Mouse (Mus musculus) heart, adult 18-20 months (tissue): ENCODE data around the gene Aatk. TPM values are rescaled to one million over a fixed set of nuclear protein-coding genes. Genes with fewer than 3 reads are reported as not detected.

ENCODE experiments used
- DNase-seq, 2 experiments: peaks; one replicate each; pipeline ENCODE4 v3.0.0; 2021 to 2022; ENCODE audit warnings: mixed read lengths in 1 of 2
- long read RNA-seq, 2 experiments: library from polyadenylated mRNA; stranded (forward); transcript quantifications; one replicate each; pipeline ENCODE4 v2.0.0; 2021
- total RNA-seq, 2 experiments: library from RNA; stranded (reverse); gene quantifications; 2 replicates each; pipeline ENCODE4 v1.2.3; 2021

The Aatk gene
- 1 to 10 TPM; 3.8 to 4.3 TPM for total RNA-seq
- long read RNA-seq, experiment 1, partial matches to known transcripts = 1 of 2 reads
- long read RNA-seq, experiment 1, other reads (novel, unspliced or antisense) = 1 of 2 reads
- long read RNA-seq, experiment 2, partial matches to known transcripts = 1 of 1 reads
- long read RNA-seq, experiment 2, other reads (novel, unspliced or antisense) = 0 of 1 reads

DNA sequence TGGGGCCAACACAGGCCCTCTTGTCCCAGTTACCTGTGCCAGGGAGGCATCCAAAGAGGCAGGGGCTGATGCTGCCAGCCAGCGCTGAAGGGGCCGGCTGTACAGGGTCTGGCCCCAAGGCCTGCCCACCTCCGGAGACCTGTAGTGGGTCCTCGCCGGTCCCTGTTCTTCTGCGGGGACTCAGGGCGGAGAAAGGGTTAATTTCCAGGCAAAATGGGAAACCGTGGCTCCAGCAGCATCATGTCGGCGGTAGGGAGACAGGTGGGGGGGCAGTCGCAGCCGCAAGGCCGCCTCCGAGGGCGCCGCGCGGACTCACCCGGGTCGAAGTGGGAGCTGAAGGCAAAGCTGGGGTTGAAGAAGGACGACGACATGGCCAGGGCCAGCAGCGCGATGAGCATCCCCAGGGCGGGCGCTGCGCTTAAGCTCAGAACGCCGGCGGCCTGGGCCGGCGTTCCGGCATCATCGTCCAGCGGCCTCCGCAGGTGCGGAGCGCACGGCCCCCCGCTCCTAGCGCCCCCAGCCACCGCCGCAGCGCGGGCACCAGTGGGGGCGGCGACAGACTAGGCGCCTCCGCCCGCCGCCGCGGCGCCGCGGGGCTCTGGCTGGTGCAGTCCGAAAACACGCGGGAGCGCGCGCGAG lies at the start of gene Aatk:
TSS of gene Aatk (minus strand) at position 615 of the 639 bp plus-strand sequence.
- DNase-seq = peak in 1 of 2 experiments; percentile 44

DNA sequence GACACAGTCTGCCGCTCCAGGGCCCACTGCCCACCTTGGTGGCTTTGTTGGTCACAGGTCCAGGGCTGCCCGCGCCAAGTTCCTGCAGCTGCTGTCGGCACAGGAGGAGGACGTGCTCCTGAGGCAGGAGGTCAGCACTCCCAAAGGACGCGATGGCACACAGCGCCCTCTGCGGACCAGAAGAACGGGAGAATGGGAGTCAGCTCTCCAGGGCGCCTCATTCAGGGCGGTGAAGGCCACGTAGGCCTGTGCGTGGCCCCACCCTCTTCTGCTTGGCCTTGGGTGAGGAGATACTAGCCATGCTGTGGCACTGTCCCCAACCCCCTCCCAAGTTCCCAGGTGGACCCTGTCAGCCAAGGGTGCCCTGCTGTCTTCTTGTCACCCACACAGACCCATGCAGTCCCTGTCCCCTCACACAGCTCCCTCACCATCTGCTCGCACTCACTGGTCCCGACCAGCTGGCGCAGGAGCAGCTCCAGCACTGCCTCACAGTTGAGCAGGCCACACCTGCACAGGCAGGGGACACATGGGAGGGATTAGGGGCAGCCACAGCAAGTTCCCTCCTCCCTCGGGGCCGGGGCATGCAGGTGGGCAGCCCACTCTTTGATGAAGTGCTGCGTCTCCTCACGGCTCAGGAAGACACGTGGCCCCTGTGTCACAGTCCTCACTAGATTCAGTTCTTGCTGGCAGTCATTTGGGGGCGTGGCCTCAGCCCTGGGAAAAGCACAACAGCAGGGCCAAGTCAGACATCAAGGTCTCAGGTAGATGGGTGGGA lies 46.0 kb upstream of the Aatk start:
- no peak for DNase-seq

DNA sequence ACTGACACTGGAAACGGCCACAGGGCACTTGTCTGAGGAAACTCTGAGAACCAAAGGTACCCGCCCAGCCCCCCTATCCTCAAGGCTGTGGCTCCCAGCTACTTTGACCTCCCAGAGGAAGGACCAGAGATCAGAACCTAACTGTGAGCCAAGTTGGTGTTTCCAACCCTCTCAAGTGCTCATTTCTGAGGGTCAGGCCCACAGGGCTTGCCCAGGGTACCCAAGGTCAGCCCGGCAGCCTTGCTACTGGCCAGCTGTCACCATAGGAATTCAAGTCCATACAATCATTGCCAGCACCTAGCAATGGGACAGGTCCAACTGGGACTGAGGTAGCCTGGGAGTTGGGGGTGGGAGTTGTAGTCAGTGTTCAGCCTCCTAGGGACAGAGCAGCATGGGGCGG lies 43.7 kb upstream of the Aatk start:
- no peak for DNase-seq

- peak; percentile 99 for DNase-seq
Observed at GRCm38 (mm10) chr11:120086702-120087152, 39.8 kb upstream of the Aatk start, which contains the start of gene Cep131. TSS of gene Cep131 (minus strand) at chr11:120086827.

DNA sequence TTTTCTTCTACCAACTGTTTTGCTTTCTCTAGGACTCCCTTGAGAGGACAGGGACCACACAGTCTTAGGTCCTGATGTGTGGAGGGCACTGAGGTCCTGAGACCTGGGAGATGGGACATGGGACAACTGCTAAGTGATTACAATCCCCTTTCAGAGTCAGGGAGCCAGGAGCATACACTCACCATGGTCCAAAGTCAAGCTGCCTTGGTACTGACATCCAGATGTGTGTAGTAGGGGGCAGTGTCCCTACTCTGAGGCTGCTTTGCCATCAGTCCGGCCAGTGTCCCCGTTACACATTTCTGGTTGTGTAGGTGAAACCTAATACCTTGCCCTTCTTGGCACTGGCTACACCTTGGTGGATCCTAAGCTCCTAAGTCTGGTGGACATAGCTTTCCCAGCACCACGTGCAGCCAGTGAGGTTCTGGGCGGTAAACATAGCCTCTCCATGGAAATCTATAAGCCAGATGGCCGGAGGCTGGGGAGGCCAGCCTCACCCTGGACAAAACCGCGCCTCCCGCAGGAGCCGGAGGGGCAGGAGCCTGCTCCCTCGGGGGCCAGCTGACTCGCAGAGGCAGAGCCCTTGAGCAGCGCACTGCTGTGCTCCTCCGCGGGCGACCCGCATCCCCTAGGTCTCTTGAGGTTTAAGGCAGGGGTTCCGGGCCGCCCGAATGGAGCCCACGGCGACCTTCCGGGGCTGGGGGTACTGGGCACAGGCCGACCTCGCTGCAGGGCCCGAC lies 39.1 kb upstream of the Aatk start:
- DNase-seq = peak; percentile 43 to 55

GRCm38 (mm10) chr11:120080282-120080681 lies 33.3 kb upstream of the Aatk start:
- no peak for DNase-seq

GRCm38 (mm10) chr11:120076191-120076590 lies 29.2 kb upstream of the Aatk start:
- DNase-seq = no peak

GRCm38 (mm10) chr11:120072986-120073647 lies 26.1 kb upstream of the Aatk start:
- no peak for DNase-seq

- DNase-seq = no peak
Observed at GRCm38 (mm10) chr11:120071731-120072320, 24.9 kb upstream of the Aatk start.

DNA sequence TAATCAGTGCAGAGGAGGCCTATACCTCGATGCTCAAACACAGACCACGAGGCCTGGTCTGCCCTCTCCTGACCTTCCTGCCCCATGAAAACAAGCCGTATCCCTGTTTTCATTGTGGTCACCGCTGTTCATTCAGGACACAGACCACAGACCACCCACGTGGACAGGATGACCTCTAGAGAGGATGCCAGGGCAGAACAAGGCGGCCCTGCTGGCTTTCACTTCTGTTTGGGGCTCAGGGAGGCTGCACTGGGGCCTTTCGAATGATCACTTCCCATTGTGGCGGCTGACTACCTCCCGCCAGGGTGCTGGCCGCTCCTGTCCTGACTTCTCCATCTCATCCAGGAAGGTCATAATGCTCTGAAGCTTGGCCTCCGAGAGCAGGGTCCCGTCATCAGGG lies 24.1 kb upstream of the Aatk start:
- no peak for DNase-seq

- DNase-seq = no peak
Observed at GRCm38 (mm10) chr11:120070286-120070930, 23.4 kb upstream of the Aatk start.

DNA sequence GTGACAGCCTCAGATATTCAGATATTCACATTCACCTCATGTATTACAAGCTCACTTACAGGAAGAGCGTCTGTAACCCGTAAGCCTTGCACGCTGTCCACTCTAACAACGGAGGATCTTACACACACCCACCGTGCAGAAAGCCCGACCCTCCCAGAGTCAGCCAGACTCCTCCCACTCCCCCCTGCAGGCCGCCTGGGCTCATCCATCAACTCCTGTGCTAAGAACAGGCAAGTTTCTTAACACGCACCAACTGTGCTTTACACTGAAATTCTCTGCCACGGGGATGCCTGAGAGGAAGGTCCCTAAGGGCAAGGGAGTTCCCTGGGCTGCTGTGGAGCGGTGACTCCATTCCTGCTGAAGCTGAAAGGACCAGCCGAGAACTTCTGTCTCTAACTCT lies 22.3 kb upstream of the Aatk start:
- DNase-seq = no peak

- no peak for DNase-seq
Observed at GRCm38 (mm10) chr11:120067834-120068233, 20.9 kb upstream of the Aatk start.

DNA sequence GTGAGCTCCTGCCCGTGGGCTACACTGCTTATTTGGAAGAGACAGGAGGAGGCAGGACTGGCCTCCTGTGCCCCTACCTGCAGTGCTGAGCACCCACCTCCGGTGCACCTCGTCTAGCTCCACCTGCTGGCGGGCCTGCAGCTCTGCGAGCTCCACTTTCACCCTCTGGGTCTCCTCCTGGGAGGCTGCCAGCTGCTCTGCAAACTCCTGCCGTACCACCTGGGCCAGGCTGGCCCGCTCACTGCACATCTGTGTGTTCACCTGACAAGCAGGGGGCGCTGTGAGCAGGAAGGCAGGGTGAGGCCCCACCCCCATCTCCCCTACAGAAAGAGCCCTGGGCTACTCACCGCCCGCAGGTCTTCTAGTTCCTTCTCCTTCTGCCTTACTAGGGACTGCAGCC lies 18.3 kb upstream of the Aatk start:
- peak; percentile 42 to 71 for DNase-seq

- no peak for DNase-seq
Observed at GRCm38 (mm10) chr11:120064668-120065040, 17.7 kb upstream of the Aatk start.

- no peak for DNase-seq
Observed at GRCm38 (mm10) chr11:120064006-120064667, 17.2 kb upstream of the Aatk start.

DNA sequence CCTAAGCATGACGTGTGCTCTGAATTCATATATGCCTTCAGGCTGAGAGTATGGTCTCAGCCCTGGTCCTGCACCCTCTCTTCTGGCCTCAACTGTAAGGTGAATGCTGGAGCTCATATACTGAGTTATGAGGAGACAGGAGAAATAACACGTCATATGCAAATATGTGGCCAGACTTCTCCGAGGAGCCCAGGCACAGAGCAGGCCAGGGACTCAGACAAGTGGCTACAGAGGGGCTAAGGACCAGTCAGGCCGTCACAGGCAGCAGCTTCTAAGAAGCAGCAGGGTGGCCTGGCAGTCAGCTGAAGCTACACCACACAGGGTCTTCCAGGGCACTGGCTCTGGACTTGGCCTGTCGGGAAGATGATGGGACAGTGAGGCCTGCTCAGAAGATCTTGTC lies 16.4 kb upstream of the Aatk start:
- no peak for DNase-seq

DNA sequence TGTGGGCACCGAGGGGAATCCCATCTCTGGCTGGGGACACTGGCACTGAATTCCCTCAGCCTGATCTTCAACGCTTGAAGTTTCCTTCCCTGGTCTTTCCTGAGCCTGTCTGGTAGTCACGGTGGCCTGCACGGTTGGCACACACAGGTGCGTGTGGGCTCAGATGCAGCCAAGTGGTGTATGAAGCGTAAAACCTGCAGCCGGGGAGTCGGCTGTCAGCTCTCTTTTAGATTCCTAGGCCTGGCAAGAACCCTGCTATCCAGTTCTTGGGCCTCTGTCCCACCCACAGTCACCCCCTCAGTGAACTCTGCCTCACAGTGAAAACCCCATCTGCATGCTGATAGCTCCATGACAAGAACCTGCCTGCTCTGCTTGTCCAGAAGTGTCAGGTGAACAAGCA lies 13.7 kb upstream of the Aatk start:
- DNase-seq = no peak

DNA sequence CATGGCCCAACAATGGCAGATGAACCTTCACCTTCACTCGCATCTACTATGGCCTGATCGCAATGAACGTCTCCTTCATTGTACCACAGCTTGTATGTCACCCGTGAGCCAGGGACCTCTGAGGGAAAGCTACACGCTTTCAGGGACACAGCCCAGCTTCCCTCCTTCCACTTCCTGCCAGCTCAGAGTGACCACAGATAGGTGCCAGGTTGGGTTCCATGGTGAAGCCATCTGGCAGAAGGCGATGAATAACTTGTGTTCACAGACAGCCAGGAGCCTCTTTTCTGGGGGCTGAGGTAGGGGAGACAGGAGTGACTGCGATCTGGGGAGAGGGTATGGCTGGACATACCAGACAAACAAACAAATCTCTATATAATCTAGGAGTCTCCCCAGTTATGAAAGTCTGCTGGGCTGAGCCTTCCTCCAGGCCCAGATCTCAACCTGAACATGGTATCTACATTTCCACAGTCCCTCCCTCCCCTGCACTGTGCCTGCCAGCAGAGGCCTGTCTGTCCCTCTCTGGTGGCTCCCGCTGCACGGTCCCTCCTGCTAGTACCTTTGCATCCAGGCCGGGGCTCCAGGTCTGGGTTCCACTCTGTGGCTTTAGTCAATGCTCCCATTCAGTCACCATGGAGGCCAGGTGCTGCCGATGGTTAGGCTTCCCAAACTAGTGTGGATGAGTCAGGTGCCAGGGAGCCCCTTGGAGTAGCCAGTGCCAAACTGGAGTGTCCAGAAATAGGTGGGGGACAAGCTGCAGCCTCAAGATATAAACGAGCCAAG lies 9.2 kb upstream of the Aatk start:
- no peak for DNase-seq

DNA sequence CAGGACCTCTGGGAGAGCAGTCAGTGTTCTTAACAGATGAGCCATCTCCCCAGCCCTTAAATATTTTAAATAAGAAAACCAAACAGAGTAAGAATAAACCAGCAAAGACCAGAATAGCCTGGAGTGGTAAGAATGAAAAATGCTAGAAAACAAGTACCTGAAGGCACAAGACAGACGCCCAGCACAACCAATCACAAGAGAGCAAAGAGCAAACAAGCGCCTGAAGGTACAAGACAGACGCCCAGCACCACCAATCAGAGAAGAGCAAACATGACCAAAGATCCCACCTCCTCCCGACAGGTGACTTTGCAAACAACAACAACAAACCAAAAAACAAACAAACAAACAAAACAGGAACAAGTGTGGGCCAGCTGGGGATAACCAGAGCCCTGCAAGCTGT lies 6.9 kb upstream of the Aatk start:
- DNase-seq = no peak
